Comparison of ENCODE assay signal across 8 mouse cellular contexts in the genomic region with DNA sequence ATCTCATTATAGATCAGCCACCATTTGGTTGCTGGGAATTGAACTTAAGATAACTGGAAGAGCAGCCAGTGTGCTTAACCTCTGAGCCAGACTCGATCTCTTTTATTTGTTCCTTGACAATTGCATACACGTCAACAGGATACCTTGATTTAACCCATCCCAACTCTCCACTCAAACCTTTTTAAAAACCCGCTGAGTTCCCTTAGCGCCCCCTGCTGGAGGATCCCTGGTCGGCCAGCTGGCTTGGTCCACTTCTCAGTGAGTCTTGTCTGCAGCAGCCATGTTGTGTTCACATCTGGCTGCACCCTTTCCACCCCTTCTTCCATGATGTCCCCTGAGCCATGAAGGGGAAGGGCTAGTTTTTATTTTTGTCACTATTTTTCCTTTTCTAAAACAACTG. TPM values are rescaled to one million over a fixed set of nuclear protein-coding genes. Genes with fewer than 3 reads are reported as not detected.
A peak's percentile ranks its signal among the peaks of the same experiment; 100 is the strongest.
DNase-seq lines count a peak whose midpoint lies in the region; ATAC-seq and TF ChIP-seq lines count a peak whose summit lies in the region.

No protein-coding gene starts in this region.

- no peaks in the 10 kb centered on the region for H3K9me3 ChIP-seq in heart, postnatal 0 days (replicated peaks; ENCODE audit: control insufficient read depth, low read length)

- DNase-seq in heart, postnatal 0 days (ENCODE audit: low spot score) = no peak
- no peak for DNase-seq in heart, postnatal 25 days (ENCODE audit: low spot score)
- DNase-seq in retina, embryonic 14.5 days (ENCODE audit: low spot score) = peak; percentile 12
- no peak for DNase-seq in retina, postnatal 1 day
- peak; percentile 19 for DNase-seq in T-cell, adult 2 months (ENCODE audit: low spot score)
- peak; percentile 54 for DNase-seq in naive thymus-derived CD4-positive, alpha-beta T cell, adult 2 months (ENCODE audit: low read depth)
- no peak for DNase-seq in left cerebral cortex, postnatal 25 days (ENCODE audit: low spot score in 2 of 2)
- DNase-seq in layer of hippocampus, adult 8-10 months (ENCODE audit: low spot score in 2 of 2) = no peak

- ATAC-seq in heart, postnatal 0 days (ENCODE audit: insufficient read depth, low read depth) = no peak

- no peak overlapping the region for H3K9ac ChIP-seq in heart, postnatal 0 days (replicated peaks; ENCODE audit: low read depth, low read length)

- H3K36me3 ChIP-seq in heart, postnatal 0 days (replicated peaks; ENCODE audit: control insufficient read depth, insufficient read depth, low read length) = peaks cover 56% of the 10 kb centered on the region

- no peak overlapping the region for H3K4me2 ChIP-seq in heart, postnatal 0 days (ENCODE audit: low read depth, low read length)

- 71% methylated on average over 5 of the region's 5 CpGs for WGBS in heart, postnatal 0 days

- intact Hi-C loops in heart, postnatal 25 days (cut with DNase I) = no loop called here
- intact Hi-C loops in left cerebral cortex, postnatal 25 days (cut with DNase I) = no loop called here

- H3K27ac ChIP-seq in heart, postnatal 0 days (ENCODE audit: low read depth) = no peak overlapping the region

- TF ChIP-seq CTCF in heart, postnatal 0 days (IDR thresholded peaks at IDR 0.05; ENCODE audit: low read depth) = peak; percentile 42

- H3K4me1 ChIP-seq in heart, postnatal 0 days (ENCODE audit: control insufficient read depth, insufficient read depth) = peaks cover 19% of the 10 kb centered on the region

- no peak overlapping the region for H3K4me3 ChIP-seq in heart, postnatal 0 days (ENCODE audit: low read depth, low read length)

- no peak for TF ChIP-seq EP300 in heart, postnatal 0 days (IDR thresholded peaks at IDR 0.05; ENCODE audit: low read depth)

- H3K27me3 ChIP-seq in heart, postnatal 0 days (ENCODE audit: control insufficient read depth, insufficient read depth, low read length) = no peaks in the 10 kb centered on the region

RNA-seq across cellular contexts. Expression of a gene that starts 33.0 kb away (rescaled TPM):
- 43.6 and 79.4 TPM in 2 replicates for total RNA-seq in heart, postnatal 0 days (2014; rRNA removed; ENCODE audit: low replicate concordance)
- polyA plus RNA-seq in heart, postnatal 0 days (2015; fragmentation: Nextera tagmentation; extraction: Ambion mirVana) = 43.9 and 49.8 TPM in 2 replicates
- total RNA-seq in heart, postnatal 25 days (2021) = 10 to 100 TPM; 60.2 to 60.5 TPM
- total RNA-seq in left cerebral cortex, postnatal 25 days (2021) = 10 to 100 TPM; 24.0 to 30.0 TPM
- total RNA-seq in layer of hippocampus, adult 8-10 months (2022) = 10 to 100 TPM; 24.0 to 30.2 (median 26.7) TPM

RNA-seq across cellular contexts. Expression of a gene that starts 33.6 kb away (rescaled TPM):
- 1.2 and 2.9 TPM in 2 replicates for total RNA-seq in heart, postnatal 0 days (2014; rRNA removed; ENCODE audit: low replicate concordance)
- 1.1 and 1.3 TPM in 2 replicates for polyA plus RNA-seq in heart, postnatal 0 days (2015; fragmentation: Nextera tagmentation; extraction: Ambion mirVana)
- total RNA-seq in heart, postnatal 25 days (2021) = 1 to 10 TPM; 3.9 to 4.2 TPM
- under 1 TPM; 0.27 to 0.44 TPM for total RNA-seq in left cerebral cortex, postnatal 25 days (2021)
- under 1 TPM in 3 of 4 experiments, not detected in 1; 0.38 to 0.83 (median 0.43) TPM for total RNA-seq in layer of hippocampus, adult 8-10 months (2022)

RNA-seq across cellular contexts. Expression of a gene that starts 59.2 kb away (rescaled TPM):
- total RNA-seq in heart, postnatal 0 days (2014; rRNA removed; ENCODE audit: low replicate concordance) = 2.3 TPM in 1 of 2 replicates, not detected in the other
- 2.4 and 3.1 TPM in 2 replicates for polyA plus RNA-seq in heart, postnatal 0 days (2015; fragmentation: Nextera tagmentation; extraction: Ambion mirVana)
- total RNA-seq in heart, postnatal 25 days (2021) = not detected
- total RNA-seq in left cerebral cortex, postnatal 25 days (2021) = 1 to 10 TPM in 1 of 2 experiments, under 1 TPM in 1; 0.98 to 1.4 TPM
- 1 to 10 TPM in 1 of 4 experiments, under 1 TPM in 2, not detected in 1; 0.52 to 1.0 (median 0.63) TPM for total RNA-seq in layer of hippocampus, adult 8-10 months (2022)

Comparison
In these comparisons a context has a peak if more than half of its experiments do, and no peak if none do; other contexts are left out.
1. DNase-seq: peak in retina, embryonic 14.5 days (single experiment), T-cell, adult 2 months (single experiment) and naive thymus-derived CD4-positive, alpha-beta T cell, adult 2 months (single experiment); none in heart, postnatal 0 days (single experiment), heart, postnatal 25 days (single experiment), retina, postnatal 1 day (single experiment), left cerebral cortex, postnatal 25 days (0 of 2) and layer of hippocampus, adult 8-10 months (0 of 2).